Mouse (Mus musculus) kidney, adult 2 months (tissue): ENCODE results near the gene Slc4a4.

Experiments
- CTCF ChIP-seq: fragments of 200-500 bp; conservative IDR thresholded peaks from 2 replicates; pipeline ENCODE4 v1.5.1; 2011; ENCODE audit warnings: low read depth, mild to moderate bottlenecking, control low read depth, low read length, moderate library complexity, mixed read lengths; ENCODE audit not compliant: insufficient read depth, insufficient read length
- POLR2A ChIP-seq: fragments of 200-500 bp; IDR thresholded peaks from one replicate; pipeline ENCODE4 v1.6.1; 2011; ENCODE audit warnings: low read depth, low read length, control low read depth

DNA sequence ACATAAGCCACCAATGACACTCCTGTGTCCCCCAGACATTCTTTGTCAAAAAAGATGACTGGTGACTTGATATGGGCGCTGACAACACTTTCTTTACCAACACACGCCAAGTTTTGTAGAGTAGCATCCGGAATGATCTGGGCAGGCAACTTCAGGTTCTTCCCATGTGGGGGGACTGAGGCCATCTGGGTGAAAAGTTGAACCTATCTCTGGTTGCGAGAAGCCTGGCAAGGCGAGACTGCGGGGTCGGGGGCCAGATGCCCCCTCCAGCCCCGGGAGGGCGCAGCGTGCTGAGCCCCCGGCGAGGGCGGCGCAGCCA lies 310 bp upstream of the Slc4a4 start:
- TF ChIP-seq CTCF (no peak), POLR2A (no peak)
